Mouse (Mus musculus) fat pad, adult 2 months (tissue): ENCODE data around the gene Ccdc141.

Source experiments
- DNase-seq: peaks from one replicate; pipeline ENCODE4 v3.0.0-alpha.2; 2011; ENCODE audit warnings: low read depth, low spot score; ENCODE audit errors: extremely low read depth

Gene Ccdc141

GRCm38 (mm10) chr2:76982391-76983145, 187.9 kb downstream of the Ccdc141 start, which contains the start of gene Ttn:
Gene Ttn (minus strand): TSS chr2:76982547.
- DNase-seq: no peak

- no peak for DNase-seq
Observed at GRCm38 (mm10) chr2:76981717-76982116, 188.7 kb downstream of the Ccdc141 start.

DNA sequence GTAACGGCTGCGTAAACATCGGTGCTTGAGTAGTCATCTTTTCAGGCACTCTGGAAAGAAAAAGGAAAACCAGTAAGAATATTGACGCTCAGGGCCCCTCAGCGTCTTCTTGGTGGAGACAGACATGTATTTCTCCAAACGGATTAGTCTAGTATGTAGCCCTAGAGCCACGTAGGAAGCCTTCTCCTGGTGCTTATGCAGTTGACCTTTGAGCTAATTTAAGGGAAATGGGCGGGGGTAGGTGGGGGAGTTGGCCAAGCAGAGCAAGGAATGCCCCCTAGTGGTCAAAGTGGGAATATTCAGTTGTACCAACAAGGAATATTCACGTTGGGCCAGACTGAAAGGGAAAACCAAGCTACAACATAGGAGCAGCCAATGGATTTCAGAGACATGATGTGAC, 190.3 kb downstream of the Ccdc141 start:
- no peak for DNase-seq

- no peak for DNase-seq
Observed at GRCm38 (mm10) chr2:76977650-76978049, 192.8 kb downstream of the Ccdc141 start.

- DNase-seq: no peak
Observed at GRCm38 (mm10) chr2:76972051-76972450, 198.4 kb downstream of the Ccdc141 start.

DNA sequence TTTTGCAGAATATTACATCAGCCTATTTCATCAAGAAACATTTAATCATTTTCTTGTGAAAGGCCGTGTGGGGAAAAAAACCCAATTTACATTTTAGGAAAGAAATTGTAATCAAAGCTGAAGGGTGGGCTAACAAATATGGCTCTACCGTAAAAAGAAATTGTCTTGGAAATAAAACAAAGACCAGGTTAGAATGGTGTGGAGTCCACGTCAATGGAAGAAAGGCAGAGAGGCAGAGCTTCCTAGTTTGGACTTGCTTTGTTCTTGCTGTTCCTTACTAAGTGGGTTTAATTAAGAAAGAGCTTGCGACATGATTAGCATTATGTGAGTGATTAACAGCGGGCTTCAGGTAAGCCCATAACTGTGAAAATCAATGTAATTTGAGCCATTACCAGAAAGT, 199.4 kb downstream of the Ccdc141 start:
- no peak for DNase-seq

DNA sequence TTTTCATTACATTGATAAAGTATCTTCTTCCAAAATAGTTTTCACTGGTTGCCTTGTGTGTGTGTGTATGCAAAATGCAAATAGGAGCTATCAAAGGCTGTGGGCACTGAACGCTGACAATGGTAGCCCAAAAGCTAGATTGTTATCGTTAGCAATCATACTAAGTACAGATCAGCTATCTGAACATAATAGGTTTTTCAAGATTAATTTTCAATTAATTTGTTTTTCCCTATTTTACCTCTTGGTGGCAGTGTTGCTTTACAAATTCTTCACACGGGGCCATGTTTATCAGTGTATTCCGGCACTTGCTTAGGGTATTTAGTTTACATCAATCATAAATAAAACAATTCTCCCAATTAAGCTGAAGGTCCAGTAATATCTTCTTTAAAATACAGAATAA, 199.8 kb downstream of the Ccdc141 start:
- no peak for DNase-seq

- no peak for DNase-seq
Observed at GRCm38 (mm10) chr2:76970204-76970603, 200.2 kb downstream of the Ccdc141 start.

DNA sequence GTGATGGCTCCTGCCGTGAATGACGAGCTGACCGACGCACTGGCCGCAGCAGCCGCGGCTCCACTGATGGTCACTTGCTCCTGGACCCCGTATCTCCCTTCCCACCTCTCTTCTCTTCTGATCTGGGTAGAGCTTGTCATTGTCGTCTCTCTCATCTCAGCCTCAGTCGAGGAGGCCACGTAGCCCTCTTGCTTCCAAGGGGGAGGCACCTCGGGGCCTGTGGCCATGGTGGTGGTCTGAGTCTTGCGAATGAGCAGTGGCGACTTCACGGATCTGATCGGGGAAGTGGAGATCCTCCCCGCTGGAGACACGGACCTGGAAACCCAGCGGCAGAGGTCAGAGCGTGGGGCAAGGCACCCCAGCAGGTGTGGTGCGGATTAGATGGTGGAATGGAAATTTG, 200.8 kb downstream of the Ccdc141 start:
- no peak for DNase-seq

- DNase-seq: no peak
Observed at GRCm38 (mm10) chr2:76968919-76969318, 201.5 kb downstream of the Ccdc141 start.

- DNase-seq: no peak
Observed at GRCm38 (mm10) chr2:76966582-76966981, 203.9 kb downstream of the Ccdc141 start.

DNA sequence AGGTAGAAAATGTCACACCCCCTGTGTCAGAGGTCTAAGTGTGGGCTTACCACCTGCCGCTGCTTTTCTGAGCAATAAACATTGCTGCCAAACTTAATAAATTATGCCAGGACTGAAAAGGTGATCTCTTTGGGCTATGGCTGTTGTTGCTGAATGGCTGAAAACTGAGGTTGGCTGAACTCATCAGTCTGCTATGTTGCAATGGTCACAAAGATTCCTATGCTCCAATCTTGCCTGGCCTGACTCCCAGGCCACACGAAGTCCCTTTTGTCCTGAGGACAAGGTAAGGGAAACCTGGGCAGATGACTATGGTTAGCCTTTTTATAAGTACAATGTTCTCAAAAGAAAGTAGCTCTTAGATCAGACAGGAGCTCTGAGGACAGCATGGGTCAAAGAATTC, 204.4 kb downstream of the Ccdc141 start:
- DNase-seq: no peak

- DNase-seq: no peak
Observed at GRCm38 (mm10) chr2:76965542-76965941, 204.9 kb downstream of the Ccdc141 start.

DNA sequence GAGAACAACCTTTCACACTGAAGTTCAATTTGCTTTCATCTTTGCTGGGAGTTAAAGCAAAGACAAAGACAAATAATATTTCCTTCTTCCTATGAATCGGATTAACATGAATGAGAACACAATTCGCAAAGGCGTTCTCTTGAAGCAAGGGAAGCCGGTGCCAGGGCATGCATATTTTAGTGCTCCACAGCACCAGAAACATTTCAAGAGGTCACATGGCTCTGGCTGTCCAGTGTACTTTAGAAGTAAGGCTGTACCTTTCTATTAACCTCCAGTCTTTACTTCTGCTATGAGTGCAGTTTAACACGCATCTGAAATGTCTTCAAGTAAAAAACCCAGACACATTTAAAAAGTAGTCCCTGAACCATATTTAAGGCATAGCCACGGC, 208.4 kb downstream of the Ccdc141 start:
- DNase-seq: no peak

GRCm38 (mm10) chr2:76961420-76962044, 208.9 kb downstream of the Ccdc141 start:
- DNase-seq: no peak
